Mouse (Mus musculus) hindbrain, postnatal 0 days (tissue): ENCODE results near the gene Gm20388. TPM values are rescaled to one million over a fixed set of nuclear protein-coding genes. Genes with fewer than 3 reads are reported as not detected.
A peak's percentile ranks its signal among the peaks of the same experiment; 100 is the strongest.

Source experiments
- ATAC-seq: fragments of 200-750 bp; cut with Nextera tagmentation; 2 replicates; pipeline ENCODE4 v1.8.0; 2017; ENCODE audit warnings: mild to moderate bottlenecking, moderate TSS enrichment, moderate library complexity
- DNase-seq: peaks from one replicate; pipeline ENCODE4 v3.0.0-alpha.2; 2015; ENCODE audit warnings: low spot score
- H3K27ac ChIP-seq: fragments of 300-500 bp; sonication (generic); 2 replicates; pipeline ENCODE4 v1.5.1; 2014; ENCODE audit warnings: mild to moderate bottlenecking
- H3K27me3 ChIP-seq: fragments of 300-500 bp; sonication (generic); 2 replicates; pipeline ENCODE4 v1.6.1; 2014; ENCODE audit warnings: low read length, mixed read lengths; ENCODE audit not compliant: insufficient read depth
- H3K36me3 ChIP-seq: fragments of 300-500 bp; sonication (generic); 2 replicates; pipeline ENCODE4 v1.6.1; 2014; ENCODE audit warnings: low read length, mixed read lengths; ENCODE audit not compliant: insufficient read depth
- H3K4me1 ChIP-seq: fragments of 300-500 bp; sonication (generic); 2 replicates; pipeline ENCODE4 v1.6.1; 2014; ENCODE audit warnings: antibody characterized with exemption, low read length, mixed read lengths; ENCODE audit not compliant: insufficient read depth
- H3K4me2 ChIP-seq: fragments of 300-500 bp; sonication (generic); 2 replicates; pipeline ENCODE4 v1.6.1; 2014; ENCODE audit warnings: low read depth, mild to moderate bottlenecking, low read length, moderate library complexity, mixed read lengths
- H3K4me3 ChIP-seq: fragments of 300-500 bp; sonication (generic); 2 replicates; pipeline ENCODE4 v1.5.1; 2014; ENCODE audit warnings: low read length
- H3K9ac ChIP-seq: fragments of 300-500 bp; sonication (generic); replicated peaks from 2 replicates; pipeline ENCODE4 v1.6.1; 2014; ENCODE audit warnings: mild to moderate bottlenecking, low read length, moderate library complexity, mixed read lengths
- H3K9me3 ChIP-seq: fragments of 300-500 bp; sonication (generic); 2 replicates; pipeline ENCODE4 v1.6.1; 2016; ENCODE audit warnings: low read length, mixed read lengths
- CTCF ChIP-seq: IDR thresholded peaks from 2 replicates; pipeline ENCODE4 v1.5.1; 2016; ENCODE audit warnings: antibody characterized with exemption, control low read depth, low read depth
- WGBS: fragments of 180-500 bp; shearing (Covaris S2); extraction: QIAGEN DNeasy Blood & Tissue Kit; methylation state at CpG from one replicate; pipeline ENCODE4 v1.1.7; 2014; 5-methylcytosine and 5-hydroxymethylcytosine counted together
- polyA plus RNA-seq: library from polyadenylated mRNA; unstranded; fragments of >200 nt; fragmentation: Nextera tagmentation; extraction: Ambion mirVana; gene quantifications from 2 replicates; pipeline ENCODE4 v1.2.1, GENCODE M21; 2015
- total RNA-seq: library from RNA; depleted of rRNA; stranded (reverse); fragments of >200 nt; gene quantifications from 2 replicates; pipeline ENCODE4 v1.2.3, GENCODE M21; 2014

The Gm20388 gene
- total and polyA plus RNA-seq, 2 experiments from 2014 or later, result 71.3 TPM; not detected in 1

DNA sequence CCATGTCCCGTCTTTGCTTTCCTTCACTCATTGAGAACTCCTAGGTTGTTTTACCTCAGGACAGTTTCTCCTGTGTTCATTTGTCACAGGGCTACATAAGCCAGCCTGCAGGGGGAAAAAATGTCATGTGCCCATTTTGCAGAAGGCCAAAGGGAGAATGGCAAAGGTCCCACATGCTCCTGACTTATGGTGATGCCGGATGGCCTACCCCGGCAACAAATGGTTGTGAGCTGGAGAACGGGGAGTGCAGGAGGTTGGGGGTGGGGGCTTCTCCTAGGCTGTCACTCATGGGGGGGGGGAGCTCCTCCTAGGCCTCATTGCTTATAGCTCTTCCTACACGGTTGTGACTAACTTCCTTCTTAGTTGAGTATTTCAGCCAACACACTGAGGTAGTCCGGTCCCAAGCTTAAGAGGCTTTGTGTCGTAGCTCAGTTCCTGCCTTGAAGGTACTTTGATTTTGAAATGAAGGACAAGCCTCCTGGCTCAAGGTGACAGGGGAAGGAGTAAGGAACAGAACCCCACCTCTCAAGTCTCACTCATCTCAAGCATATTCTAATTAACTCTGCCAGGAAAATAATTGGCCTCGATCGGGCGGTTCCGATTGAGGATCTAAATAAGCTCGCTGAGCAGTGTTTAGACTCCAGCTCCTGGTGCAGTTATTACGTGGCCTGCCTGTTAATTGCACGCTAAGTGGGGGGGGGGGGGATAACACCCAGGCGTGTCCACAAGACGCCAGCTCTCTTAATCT, 4233.4 kb downstream of the Gm20388 start:
- H3K27me3 ChIP-seq, result no peaks in the 10 kb centered on the region
- no peaks in the 10 kb centered on the region for H3K9me3 ChIP-seq
- H3K36me3 ChIP-seq, result no peaks in the 10 kb centered on the region
- H3K9ac ChIP-seq, result no peak overlapping the region
- no peak overlapping the region for H3K4me3 ChIP-seq
- H3K4me1 ChIP-seq, result peaks cover 22% of the 10 kb centered on the region
- WGBS, result 65% methylated on average over 16 of the region's 16 CpGs
- TF ChIP-seq CTCF, result no peak
- no peak overlapping the region for H3K4me2 ChIP-seq
- DNase-seq, result peak; percentile 42
- H3K27ac ChIP-seq, result no peak overlapping the region
- 0 out of 2 replicates have a peak, but pooled peaks have one; percentile 52 for ATAC-seq

DNA sequence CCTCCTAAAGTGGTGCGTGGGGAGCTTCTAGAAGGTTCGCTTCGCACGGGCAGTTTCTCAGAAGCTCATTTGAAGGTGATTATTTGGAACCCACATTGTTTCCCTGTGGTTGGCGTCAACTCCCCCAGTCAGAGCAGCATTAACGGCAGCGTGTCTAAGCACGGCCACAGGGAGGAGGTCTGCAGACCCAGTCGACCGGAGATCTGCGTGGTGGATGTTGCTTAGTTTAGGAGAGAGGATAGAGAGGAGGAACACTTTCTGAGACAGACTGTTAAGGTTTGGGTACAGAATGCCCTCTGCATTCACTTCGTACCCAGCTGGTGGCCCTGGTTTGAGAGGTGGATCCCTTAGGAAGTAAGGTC, 4234.0 kb downstream of the Gm20388 start:
- H3K4me1 ChIP-seq, result peaks cover 22% of the 10 kb centered on the region
- DNase-seq, result no peak
- no peak overlapping the region for H3K4me3 ChIP-seq
- WGBS, result 60% methylated on average over 12 of the region's 12 CpGs
- no peak overlapping the region for H3K9ac ChIP-seq
- TF ChIP-seq CTCF, result no peak
- no peaks in the 10 kb centered on the region for H3K27me3 ChIP-seq
- H3K36me3 ChIP-seq, result no peaks in the 10 kb centered on the region
- no peak overlapping the region for H3K4me2 ChIP-seq
- H3K27ac ChIP-seq, result no peak overlapping the region
- ATAC-seq, result no peak
- H3K9me3 ChIP-seq, result no peaks in the 10 kb centered on the region

DNA sequence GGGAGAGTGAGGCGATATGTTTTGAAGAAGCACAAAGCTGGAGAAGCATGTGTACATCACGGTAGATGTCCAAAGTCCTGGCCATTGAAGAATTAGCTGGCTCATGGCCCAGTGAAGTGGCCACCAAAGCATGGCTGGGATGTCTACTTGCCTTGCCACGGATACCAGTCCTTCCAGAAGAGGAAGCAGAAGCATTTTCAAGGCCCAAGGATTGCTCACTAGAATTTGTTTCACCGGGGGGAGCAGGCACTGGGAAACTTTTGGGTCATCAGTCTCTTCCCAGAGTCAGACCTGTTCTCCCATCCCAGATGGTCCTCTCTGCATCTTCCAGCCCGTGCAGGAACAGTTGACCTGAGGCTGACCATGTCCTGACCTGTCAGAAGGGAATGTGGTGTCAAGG, 4235.6 kb downstream of the Gm20388 start:
- no peak overlapping the region for H3K27ac ChIP-seq
- ATAC-seq (no peak), DNase-seq (no peak)
- 83% methylated on average over 5 of the region's 5 CpGs for WGBS
- H3K4me3 ChIP-seq, result no peak overlapping the region
- no peaks in the 10 kb centered on the region for H3K9me3 ChIP-seq
- no peaks in the 10 kb centered on the region for H3K36me3 ChIP-seq
- H3K4me1 ChIP-seq, result peaks cover 15% of the 10 kb centered on the region
- no peak for TF ChIP-seq CTCF
- no peak overlapping the region for H3K9ac ChIP-seq
- H3K27me3 ChIP-seq, result no peaks in the 10 kb centered on the region
- no peak overlapping the region for H3K4me2 ChIP-seq

DNA sequence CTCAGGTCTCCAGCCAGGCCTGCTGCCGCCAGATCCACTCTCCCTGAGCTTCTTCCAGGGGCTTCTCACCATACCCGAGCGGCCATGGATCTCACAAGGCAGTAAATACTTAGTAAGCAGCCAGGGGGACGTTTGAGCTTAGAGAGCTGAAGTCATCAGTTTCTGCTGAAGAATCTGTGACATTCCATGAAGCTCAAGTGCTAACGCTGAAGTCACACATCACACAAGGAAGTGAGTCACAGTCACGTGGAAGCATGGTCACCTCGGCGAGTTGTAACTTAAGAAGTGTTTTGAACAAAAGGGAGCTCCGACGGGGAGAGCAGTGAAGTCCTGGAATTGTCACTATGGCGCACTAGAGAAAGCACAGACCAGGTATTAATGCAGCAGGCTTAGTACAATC, 4239.4 kb downstream of the Gm20388 start:
- no peaks in the 10 kb centered on the region for H3K9me3 ChIP-seq
- H3K4me2 ChIP-seq, result no peak overlapping the region
- H3K9ac ChIP-seq, result no peak overlapping the region
- H3K27ac ChIP-seq, result no peak overlapping the region
- WGBS, result 85% methylated on average over 11 of the region's 11 CpGs
- ATAC-seq, result no peak
- no peak for DNase-seq
- no peaks in the 10 kb centered on the region for H3K27me3 ChIP-seq
- no peaks in the 10 kb centered on the region for H3K4me1 ChIP-seq
- no peak overlapping the region for H3K4me3 ChIP-seq
- TF ChIP-seq CTCF, result no peak
- H3K36me3 ChIP-seq, result no peaks in the 10 kb centered on the region

DNA sequence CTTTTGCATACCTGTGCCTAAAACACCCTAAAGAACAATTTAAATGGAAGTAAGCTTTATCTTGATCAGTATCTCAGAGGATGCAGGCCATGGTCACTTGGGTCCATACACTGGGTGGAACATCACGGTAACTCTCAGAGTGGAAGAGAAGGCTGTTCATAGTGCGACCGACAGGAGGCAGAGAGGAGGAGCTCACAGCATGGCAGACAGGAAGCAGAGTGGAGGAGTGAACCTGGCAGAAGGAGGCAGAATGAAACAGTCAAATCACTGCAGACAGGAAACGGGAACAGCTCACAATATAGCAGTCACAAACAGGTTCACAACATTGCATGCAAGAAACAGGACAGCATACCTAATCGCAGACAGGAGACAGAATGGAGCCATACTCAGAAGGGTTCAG, 4239.9 kb downstream of the Gm20388 start:
- no peak overlapping the region for H3K27ac ChIP-seq
- H3K36me3 ChIP-seq, result no peaks in the 10 kb centered on the region
- H3K27me3 ChIP-seq, result no peaks in the 10 kb centered on the region
- H3K4me3 ChIP-seq, result no peak overlapping the region
- WGBS, result 83% methylated on average over 5 of the region's 5 CpGs
- ATAC-seq, result no peak
- TF ChIP-seq CTCF, result no peak
- no peaks in the 10 kb centered on the region for H3K4me1 ChIP-seq
- no peak for DNase-seq
- H3K9ac ChIP-seq, result no peak overlapping the region
- no peak overlapping the region for H3K4me2 ChIP-seq
- no peaks in the 10 kb centered on the region for H3K9me3 ChIP-seq

DNA sequence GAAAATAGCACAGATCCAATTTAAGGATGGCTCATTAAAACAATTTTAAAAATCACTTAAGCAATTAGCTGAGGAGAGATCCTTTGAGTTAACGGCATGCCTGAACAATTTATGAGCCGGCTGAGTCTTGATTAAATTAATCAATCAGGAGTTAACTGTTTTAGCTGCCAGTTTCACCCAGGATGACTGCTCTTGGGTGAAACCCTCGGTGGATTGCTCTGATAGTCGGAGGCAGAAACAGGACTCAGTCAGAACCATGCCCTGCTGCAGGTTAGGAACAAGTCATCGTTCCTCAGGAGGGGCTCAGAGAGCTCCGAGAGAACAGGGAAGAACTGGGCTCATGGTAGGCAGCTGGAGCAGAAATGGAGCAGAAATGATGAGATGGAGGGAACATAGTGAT, 4241.2 kb downstream of the Gm20388 start:
- 57% methylated on average over 6 of the region's 6 CpGs for WGBS
- ATAC-seq, result no peak
- no peak for DNase-seq

DNA sequence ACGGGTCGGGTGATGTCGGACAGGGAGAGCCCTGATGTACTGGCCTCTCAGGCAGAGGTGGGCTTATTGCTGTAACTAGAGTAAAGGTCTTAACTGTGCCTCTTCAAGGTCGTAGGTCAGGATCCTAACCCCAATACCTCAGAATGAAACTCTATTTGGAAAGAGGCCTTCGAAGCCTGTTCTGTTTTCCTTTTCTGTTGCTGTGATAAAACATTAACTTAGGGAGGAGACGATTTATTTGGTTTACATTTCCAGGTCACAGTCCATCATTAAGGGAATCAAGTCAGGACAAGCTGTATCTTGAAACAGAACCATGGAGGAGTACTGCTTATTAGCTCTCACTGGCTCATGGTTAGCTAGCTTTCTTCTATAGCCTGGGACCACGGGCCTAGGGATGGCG, 4242.1 kb downstream of the Gm20388 start:
- no peaks in the 10 kb centered on the region for H3K36me3 ChIP-seq
- no peaks in the 10 kb centered on the region for H3K27me3 ChIP-seq
- no peak overlapping the region for H3K4me3 ChIP-seq
- ATAC-seq (no peak), DNase-seq (no peak)
- whole genome bisulfite sequencing, result 93% methylated on average over 8 of the region's 8 CpGs
- no peaks in the 10 kb centered on the region for H3K9me3 ChIP-seq
- no peak overlapping the region for H3K27ac ChIP-seq
- TF ChIP-seq CTCF, result no peak
- H3K4me2 ChIP-seq, result no peak overlapping the region
- H3K4me1 ChIP-seq, result no peaks in the 10 kb centered on the region
- no peak overlapping the region for H3K9ac ChIP-seq

More for the DNA sequence above, 4241.2 kb downstream of the Gm20388 start:
- H3K4me3 ChIP-seq, result no peak overlapping the region
- no peaks in the 10 kb centered on the region for H3K36me3 ChIP-seq
- no peaks in the 10 kb centered on the region for H3K4me1 ChIP-seq
- no peak for TF ChIP-seq CTCF
- no peaks in the 10 kb centered on the region for H3K9me3 ChIP-seq
- no peak overlapping the region for H3K4me2 ChIP-seq
- no peak overlapping the region for H3K9ac ChIP-seq
- no peak overlapping the region for H3K27ac ChIP-seq
- no peaks in the 10 kb centered on the region for H3K27me3 ChIP-seq
